9 mouse cellular contexts compared by ENCODE assay signal in the genomic region with DNA sequence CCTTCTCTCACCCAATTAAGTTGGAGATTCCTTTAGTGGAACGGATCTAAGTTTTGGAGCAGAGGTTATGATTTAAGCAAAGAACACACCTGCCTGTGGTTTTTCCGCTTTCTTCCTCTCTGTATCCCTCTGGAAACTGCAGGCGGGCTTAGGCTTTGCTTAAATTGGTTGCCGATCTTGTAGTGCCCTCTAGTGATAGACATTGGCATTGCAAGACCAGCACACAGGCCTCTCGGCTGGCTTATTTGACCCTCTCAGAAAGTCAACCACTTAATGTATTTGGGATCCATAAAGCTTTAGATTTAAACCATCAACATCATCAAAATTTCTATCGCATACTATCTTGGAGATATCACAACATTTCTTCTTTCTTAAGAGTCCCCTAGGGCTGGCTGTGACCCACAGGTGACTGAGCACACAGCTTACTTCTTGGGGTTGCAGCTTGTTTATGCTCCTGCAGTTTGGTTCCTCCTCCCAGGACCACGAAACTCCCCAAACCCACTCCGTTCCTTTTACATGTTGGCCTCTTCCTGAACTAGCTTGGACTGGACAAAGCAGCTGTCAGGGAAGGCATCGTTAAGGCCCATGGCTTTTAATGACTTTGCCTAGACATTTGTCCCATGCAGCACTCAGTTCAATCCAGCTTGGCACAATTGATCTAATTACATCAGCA.
DNase-seq lines count a peak whose midpoint lies in the region; ATAC-seq and TF ChIP-seq lines count a peak whose summit lies in the region.
"Had no signal": no experiment of that assay in that cellular context is flagged by ENCODE, and none has a peak within 500 bp of the region (broad histone marks: within the 10 kb centered on the region; RNA-seq: fewer than 3 reads in every experiment).

No protein-coding gene starts in this region.

- no peaks in the 10 kb centered on the region for H3K9me3 ChIP-seq in ES-Bruce4 (replicated peaks; ENCODE audit: control insufficient read depth, insufficient read depth, low read length, poor library complexity, severe bottlenecking)
- no peaks in the 10 kb centered on the region for H3K9me3 ChIP-seq in heart, embryonic 15.5 days (replicated peaks)
- no peaks in the 10 kb centered on the region for H3K9me3 ChIP-seq in liver, postnatal 0 days (ENCODE audit: low read length)
- H3K9me3 ChIP-seq in neural tube, embryonic 14.5 days (ENCODE audit: control insufficient read depth, low read length) = no peaks in the 10 kb centered on the region
- H3K9me3 ChIP-seq: megakaryocyte, embryonic 14.5 days had no signal

- peak overlapping the region; percentile 46 for H3K4me2 ChIP-seq in heart, embryonic 15.5 days
- no peak overlapping the region for H3K4me2 ChIP-seq in liver, postnatal 0 days (ENCODE audit: low read depth, low read length)
- H3K4me2 ChIP-seq in neural tube, embryonic 14.5 days (ENCODE audit: low read depth, low read length) = no peak overlapping the region

- 16% methylated on average over 9 of the region's 9 CpGs for WGBS in heart, embryonic 15.5 days
- 18% methylated on average over 9 of the region's 9 CpGs for WGBS in liver, postnatal 0 days (ENCODE audit: insufficient replicate concordance)
- WGBS in neural tube, embryonic 14.5 days = 16% methylated on average over 9 of the region's 9 CpGs

- TF ChIP-seq EP300 in ES-Bruce4 (IDR thresholded peaks at IDR 0.05; ENCODE audit: insufficient read depth, low read depth, low read length) = no peak
- TF ChIP-seq EP300 in liver, postnatal 0 days (IDR thresholded peaks at IDR 0.05; ENCODE audit: low read depth) = no peak

- H3K36me3 ChIP-seq in ES-Bruce4 (ENCODE audit: control insufficient read depth, insufficient read depth, low read length, poor library complexity, severe bottlenecking) = no peaks in the 10 kb centered on the region
- no peaks in the 10 kb centered on the region for H3K36me3 ChIP-seq in heart, embryonic 15.5 days
- H3K36me3 ChIP-seq in liver, postnatal 0 days (replicated peaks; ENCODE audit: insufficient read depth, low read length) = no peaks in the 10 kb centered on the region
- H3K36me3 ChIP-seq in neural tube, embryonic 14.5 days (ENCODE audit: control insufficient read depth, insufficient read depth, low read length) = no peaks in the 10 kb centered on the region

- no peak for TF ChIP-seq POLR2A in ES-Bruce4 (IDR thresholded peaks at IDR 0.05; ENCODE audit: insufficient read depth, low read length)

- no peaks in the 10 kb centered on the region for H3K27me3 ChIP-seq in ES-Bruce4 (ENCODE audit: control insufficient read depth, insufficient read depth, low read length, poor library complexity, severe bottlenecking)
- peaks cover 7% of the 10 kb centered on the region; the same call in 1 of the 2 replicates for H3K27me3 ChIP-seq in heart, embryonic 15.5 days
- H3K27me3 ChIP-seq in liver, postnatal 0 days (ENCODE audit: insufficient read depth, low read length) = no peaks in the 10 kb centered on the region
- H3K27me3 ChIP-seq in neural tube, embryonic 14.5 days (ENCODE audit: control insufficient read depth, insufficient read depth, low read length) = no peaks in the 10 kb centered on the region

- peak; percentile 43 for DNase-seq in c-Kit-negative CD71-positive TER-119-positive erythroid progenitor cells, embryonic 14.5 days (ENCODE audit: low read depth, low spot score)
- peak; percentile 48 for DNase-seq in fibroblast of lung, adult 2 months (ENCODE audit: low read depth)
- peak; percentile 56 to 80 for DNase-seq in kidney, postnatal 25 days
- DNase-seq in liver, postnatal 0 days = peak; percentile 64
- peak; percentile 57 for DNase-seq in testis, postnatal 14 days (ENCODE audit: low spot score)

- H3K27ac ChIP-seq in ES-Bruce4 (ENCODE audit: insufficient read depth, low read length) = no peak overlapping the region
- H3K27ac ChIP-seq in heart, embryonic 15.5 days = no peak overlapping the region
- no peak overlapping the region for H3K27ac ChIP-seq in liver, postnatal 0 days (ENCODE audit: low read depth)
- no peak overlapping the region for H3K27ac ChIP-seq in neural tube, embryonic 14.5 days (ENCODE audit: low read depth, low read length)

- no peak overlapping the region for H3K4me3 ChIP-seq in ES-Bruce4 (ENCODE audit: low read depth, low read length)
- H3K4me3 ChIP-seq in heart, embryonic 15.5 days = no peak overlapping the region
- no peak overlapping the region for H3K4me3 ChIP-seq in liver, postnatal 0 days (ENCODE audit: low read depth, low read length)
- H3K4me3 ChIP-seq in neural tube, embryonic 14.5 days (ENCODE audit: low read depth, low read length) = no peak overlapping the region
- H3K4me3 ChIP-seq: megakaryocyte, embryonic 14.5 days had no signal

- 0 out of 2 replicates have a peak, but pooled peaks have one; percentile 47 for ATAC-seq in heart, embryonic 15.5 days (replicated peaks; ENCODE audit: insufficient number of reproducible peaks, insufficient read depth, low FRiP score, low read depth)
- peak; percentile 49; the same call in 1 of the 2 replicates for ATAC-seq in liver, postnatal 0 days
- peak; percentile 83 for ATAC-seq in neural tube, embryonic 14.5 days (ENCODE audit: low read depth)

- peak; percentile 61 for TF ChIP-seq CTCF in ES-Bruce4 (IDR thresholded peaks at IDR 0.05; ENCODE audit: low read depth, low read length)
- TF ChIP-seq CTCF in liver, postnatal 0 days (IDR thresholded peaks at IDR 0.05; ENCODE audit: low read depth) = peak; percentile 94

- H3K4me1 ChIP-seq in ES-Bruce4 (ENCODE audit: control insufficient read depth, insufficient read depth, low read length) = peaks cover 3% of the 10 kb centered on the region
- H3K4me1 ChIP-seq in heart, embryonic 15.5 days (replicated peaks) = peaks cover 7% of the 10 kb centered on the region
- no peaks in the 10 kb centered on the region for H3K4me1 ChIP-seq in liver, postnatal 0 days (ENCODE audit: insufficient read depth)
- 0 out of 2 replicates have a peak, but pooled peaks cover 5% of the 10 kb centered on the region for H3K4me1 ChIP-seq in neural tube, embryonic 14.5 days (ENCODE audit: control insufficient read depth, insufficient read depth, low read length)

- H3K9ac ChIP-seq in ES-Bruce4 (ENCODE audit: low read depth, poor library complexity, severe bottlenecking) = no peak overlapping the region
- no peak overlapping the region for H3K9ac ChIP-seq in heart, embryonic 15.5 days
- H3K9ac ChIP-seq in liver, postnatal 0 days (replicated peaks) = no peak overlapping the region
- no peak overlapping the region for H3K9ac ChIP-seq in neural tube, embryonic 14.5 days (replicated peaks; ENCODE audit: low read depth, low read length)
